Mouse (Mus musculus) frontal cortex, postnatal 10 days (tissue): ENCODE measurements around the gene Twsg1.
"Not testable (repeated sequence)": the region's sequence is repeated elsewhere in the genome, so short reads cannot be mapped to it uniquely, and the experiment has no call there.

Experiments used
- DNase-seq, 2 experiments: peaks; one replicate each; pipeline ENCODE4 v3.0.0; 2022; ENCODE audit warnings: low spot score in 2 of 2, mixed read lengths in 1 of 2

The Twsg1 gene

GRCm38 (mm10) chr17:65950622-65951404 is at the start of gene Twsg1:
Gene Twsg1, minus strand, starts transcription at chr17:65951226.
- peak; percentile 76 to 87 for DNase-seq

- no peak for DNase-seq
These were observed 37.3 kb upstream of the Twsg1 start for GRCm38 (mm10) chr17:65988151-65988820.

GRCm38 (mm10) chr17:65976720-65977119 is 25.7 kb upstream of the Twsg1 start:
- not testable (repeated sequence) for DNase-seq

GRCm38 (mm10) chr17:65967751-65968150 is 16.7 kb upstream of the Twsg1 start:
- DNase-seq = no peak

- no peak for DNase-seq
These were observed 11.2 kb upstream of the Twsg1 start for GRCm38 (mm10) chr17:65962263-65962662.

GRCm38 (mm10) chr17:65961606-65962136 is 10.6 kb upstream of the Twsg1 start:
- no peak for DNase-seq

- DNase-seq = no peak
These were observed 8.0 kb upstream of the Twsg1 start for GRCm38 (mm10) chr17:65959011-65959410.

- DNase-seq = no peak
These were observed 7.3 kb upstream of the Twsg1 start for GRCm38 (mm10) chr17:65958366-65958765.

GRCm38 (mm10) chr17:65957782-65958325 is 6.8 kb upstream of the Twsg1 start:
- DNase-seq = no peak

- DNase-seq = no peak
These were observed 6.2 kb upstream of the Twsg1 start for GRCm38 (mm10) chr17:65956993-65957781.

- DNase-seq = no peak
These were observed 5.1 kb upstream of the Twsg1 start for GRCm38 (mm10) chr17:65956140-65956539.

GRCm38 (mm10) chr17:65953959-65954358 is 2.9 kb upstream of the Twsg1 start:
- DNase-seq = no peak

GRCm38 (mm10) chr17:65952083-65952482 is 1.1 kb upstream of the Twsg1 start:
- no peak for DNase-seq

GRCm38 (mm10) chr17:65950183-65950582 is 843 bp downstream of the Twsg1 start:
- no peak for DNase-seq

- no peak for DNase-seq
These were observed 3.7 kb downstream of the Twsg1 start for GRCm38 (mm10) chr17:65947307-65947706.

- no peak for DNase-seq
These were observed 5.6 kb downstream of the Twsg1 start for GRCm38 (mm10) chr17:65945420-65945819.

GRCm38 (mm10) chr17:65942394-65942793 is 8.6 kb downstream of the Twsg1 start:
- DNase-seq = no peak

GRCm38 (mm10) chr17:65941275-65941674 is 9.8 kb downstream of the Twsg1 start:
- no peak for DNase-seq

- no peak for DNase-seq
These were observed 10.8 kb downstream of the Twsg1 start for GRCm38 (mm10) chr17:65940221-65940620.

- DNase-seq = no peak
These were observed 11.4 kb downstream of the Twsg1 start for GRCm38 (mm10) chr17:65939461-65940192.

GRCm38 (mm10) chr17:65937671-65938070 is 13.4 kb downstream of the Twsg1 start:
- no peak for DNase-seq
